Mouse (Mus musculus): Measurements from ENCODE around the gene Rnf224.

DNA sequence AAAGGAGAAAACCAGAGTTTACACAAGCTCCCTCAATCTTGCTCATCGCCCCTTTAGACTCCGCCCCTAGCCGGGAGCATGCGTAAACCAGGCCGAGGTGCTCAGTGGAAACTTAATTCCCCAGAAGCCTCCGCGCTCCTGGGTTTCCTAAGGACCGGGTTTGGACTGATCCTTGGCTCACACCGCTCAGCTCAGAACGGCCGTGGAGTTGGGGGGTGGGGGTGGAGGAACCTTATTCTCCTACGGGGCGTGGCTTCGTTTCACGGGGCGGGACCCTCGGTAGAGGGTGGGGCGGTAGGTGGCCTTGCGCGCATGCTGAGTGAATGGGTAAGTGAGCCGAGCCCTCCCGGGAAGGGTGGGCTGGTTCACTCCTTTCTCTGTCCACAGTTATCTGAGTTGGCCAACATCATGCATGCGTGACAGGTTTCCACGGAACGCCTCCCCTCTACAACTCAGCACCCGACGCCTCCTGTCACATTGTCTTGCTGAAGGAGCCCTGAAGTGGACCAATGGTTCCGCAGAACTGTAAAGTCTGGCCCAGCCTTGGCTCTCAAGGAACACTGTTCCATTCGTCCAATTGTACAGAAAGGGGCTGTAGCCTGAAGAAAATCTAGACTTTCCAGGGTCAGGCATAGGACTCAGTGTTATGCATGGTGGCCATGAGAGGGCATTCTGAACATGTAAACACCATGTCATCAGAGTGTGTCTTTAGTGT lies 4.3 kb upstream of the Rnf224 start:
- TF ChIP-seq CTCF (IDR thresholded peaks at IDR 0.05; ENCODE audit: borderline replicate concordance, control insufficient read depth, extremely low read depth, insufficient read depth, low read length, poor library complexity) (no peak), POLR2A (IDR thresholded peaks at IDR 0.05; ENCODE audit: control insufficient read depth, extremely low read depth, insufficient read depth, low read length, poor library complexity) (0 out of 2 replicates have a peak, but pooled peaks have one; percentile 18)
